ENCODE assay signal across 8 mouse cellular contexts in the genomic region with DNA sequence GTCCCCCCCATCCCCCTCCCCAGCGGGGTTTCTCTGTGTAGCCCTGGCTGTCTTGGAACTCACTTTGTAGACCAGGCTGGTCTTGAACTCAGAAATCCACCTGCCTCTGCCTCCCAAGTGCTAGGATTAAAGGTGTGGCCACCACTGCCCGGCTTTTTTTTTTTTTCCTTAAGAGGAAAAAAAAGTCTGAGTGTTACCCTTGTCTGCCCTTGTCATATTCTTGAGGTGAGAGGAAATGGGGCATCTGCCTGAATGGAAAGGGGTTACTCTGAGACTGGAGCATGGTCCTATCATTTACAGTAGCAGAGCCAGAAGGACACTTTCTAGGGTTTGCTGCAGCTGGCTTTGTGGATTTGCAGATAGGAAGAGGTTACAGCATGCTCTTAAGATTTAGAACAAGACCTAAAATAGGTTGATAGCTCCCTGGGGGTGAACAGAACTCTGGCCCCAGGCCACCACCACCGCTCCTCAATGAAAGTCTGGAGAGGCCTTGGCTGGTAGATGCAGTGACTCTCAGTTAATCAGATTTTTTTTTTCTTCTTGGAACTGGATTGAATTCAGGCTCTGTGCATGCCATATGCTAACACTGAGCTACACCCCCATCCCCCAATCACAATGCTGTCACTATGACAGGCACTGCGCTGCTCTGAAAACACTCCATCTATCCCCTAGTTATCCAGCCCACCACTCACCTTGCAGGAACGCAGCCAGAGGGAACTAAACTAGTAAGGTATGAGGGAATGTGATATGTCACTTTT. TPM values are rescaled to one million over a fixed set of nuclear protein-coding genes. Genes with fewer than 3 reads are reported as not detected.
DNase-seq lines count a peak whose midpoint lies in the region; ATAC-seq lines count a peak whose summit lies in the region.
"Had no signal": no experiment of that assay in that cellular context is flagged by ENCODE, and none has a peak within 500 bp of the region (broad histone marks: within the 10 kb centered on the region; RNA-seq: fewer than 3 reads in every experiment).

No protein-coding gene starts in this region.

- H3K4me3 ChIP-seq in hindbrain, embryonic 14.5 days (replicated peaks; ENCODE audit: low read length): no peak overlapping the region
- H3K4me3 ChIP-seq in kidney, embryonic 16.5 days (ENCODE audit: low read length): no peak overlapping the region

- ATAC-seq in hindbrain, embryonic 14.5 days (ENCODE audit: low FRiP score): no peak
- ATAC-seq in erythroblast, adult 5-6 weeks (replicated peaks; ENCODE audit: low FRiP score, poor library complexity, severe bottlenecking): no peak
- ATAC-seq in kidney, embryonic 16.5 days (ENCODE audit: low FRiP score, low TSS enrichment): no peak
- ATAC-seq in granulocyte monocyte progenitor cell, adult 5-6 weeks (replicated peaks; ENCODE audit: poor library complexity, severe bottlenecking): no peak

- DNase-seq in right cerebral cortex, postnatal 10 days (ENCODE audit: low spot score in 2 of 2): peak; percentile 50 to 62
- DNase-seq in right cerebral cortex, adult 2 months (ENCODE audit: low spot score in 2 of 2): no peak
- DNase-seq in cerebellum, postnatal 36 days: peak; percentile 46 to 52
- peak; percentile 40 for DNase-seq in hindbrain, embryonic 14.5 days (ENCODE audit: low spot score)

- no peaks in the 10 kb centered on the region for H3K9me3 ChIP-seq in hindbrain, embryonic 14.5 days (ENCODE audit: control insufficient read depth, low read length)
- no peaks in the 10 kb centered on the region for H3K9me3 ChIP-seq in kidney, embryonic 16.5 days (ENCODE audit: low read length)

- peak overlapping the region; percentile 40; the same call in 1 of the 2 replicates for H3K4me2 ChIP-seq in hindbrain, embryonic 14.5 days (replicated peaks)
- no peak overlapping the region for H3K4me2 ChIP-seq in kidney, embryonic 16.5 days (replicated peaks; ENCODE audit: low read depth, low read length)

- H3K27ac ChIP-seq in hindbrain, embryonic 14.5 days: peak overlapping the region; percentile 66
- no peak overlapping the region for H3K27ac ChIP-seq in kidney, embryonic 16.5 days (ENCODE audit: low read length)

- 63% methylated on average over 4 of the region's 5 CpGs for WGBS in hindbrain, embryonic 14.5 days
- WGBS in kidney, embryonic 16.5 days: 87% methylated on average over 4 of the region's 5 CpGs

- no peaks in the 10 kb centered on the region for H3K27me3 ChIP-seq in hindbrain, embryonic 14.5 days (ENCODE audit: control insufficient read depth, insufficient read depth, low read length)
- no peaks in the 10 kb centered on the region for H3K27me3 ChIP-seq in kidney, embryonic 16.5 days (ENCODE audit: insufficient read depth, low read length)

- peaks cover 25% of the 10 kb centered on the region for H3K4me1 ChIP-seq in hindbrain, embryonic 14.5 days (replicated peaks; ENCODE audit: control insufficient read depth, insufficient read depth, low read length)
- peaks cover 24% of the 10 kb centered on the region for H3K4me1 ChIP-seq in kidney, embryonic 16.5 days (ENCODE audit: insufficient read depth, low read length)

- H3K36me3 ChIP-seq in hindbrain, embryonic 14.5 days (replicated peaks; ENCODE audit: control insufficient read depth, insufficient read depth): no peaks in the 10 kb centered on the region
- H3K36me3 ChIP-seq in kidney, embryonic 16.5 days (ENCODE audit: insufficient read depth, low read length): no peaks in the 10 kb centered on the region

- H3K9ac ChIP-seq in hindbrain, embryonic 14.5 days: no peak overlapping the region
- no peak overlapping the region for H3K9ac ChIP-seq in kidney, embryonic 16.5 days (replicated peaks; ENCODE audit: low read length)
- H3K9ac ChIP-seq: lung, embryonic 14.5 days had no signal

RNA-seq across cellular contexts. Expression of a gene that starts 9.3 kb away (rescaled TPM):
- polyA plus RNA-seq in hindbrain, embryonic 14.5 days (2014; fragmentation: Nextera tagmentation; extraction: Ambion mirVana): 73.3 and 87.0 TPM in 2 replicates
- 10.4 and 21.3 TPM in 2 replicates for total RNA-seq in erythroblast, adult 5-6 weeks (2015; ENCODE audit: low replicate concordance)
- total RNA-seq in erythroblast, adult 5-6 weeks (2017; ENCODE audit: low replicate concordance): 14.7 and 14.8 TPM in 2 replicates
- polyA plus RNA-seq in kidney, embryonic 16.5 days (2015; fragmentation: Nextera tagmentation; extraction: Ambion mirVana): 67.4 and 74.9 TPM in 2 replicates
- total RNA-seq in granulocyte monocyte progenitor cell, adult 5-6 weeks (2014; fragmentation: Nextera tagmentation): 50.2 and 81.2 TPM in 2 replicates
- total RNA-seq in granulocyte monocyte progenitor cell, adult 5-6 weeks (2017): 181 and 240 TPM in 2 replicates

RNA-seq across cellular contexts. Expression of a gene that starts 23.2 kb away (rescaled TPM):
- polyA plus RNA-seq in hindbrain, embryonic 14.5 days (2014; fragmentation: Nextera tagmentation; extraction: Ambion mirVana): 682 and 716 TPM in 2 replicates
- not detected in 2 replicates for total RNA-seq in erythroblast, adult 5-6 weeks (2015; ENCODE audit: low replicate concordance)
- not detected in 2 replicates for total RNA-seq in erythroblast, adult 5-6 weeks (2017; ENCODE audit: low replicate concordance)
- polyA plus RNA-seq in kidney, embryonic 16.5 days (2015; fragmentation: Nextera tagmentation; extraction: Ambion mirVana): 39.7 and 40.4 TPM in 2 replicates
- not detected in 2 replicates for total RNA-seq in granulocyte monocyte progenitor cell, adult 5-6 weeks (2014; fragmentation: Nextera tagmentation)
- not detected in 2 replicates for total RNA-seq in granulocyte monocyte progenitor cell, adult 5-6 weeks (2017)

Comparison
In these comparisons a context has a peak if more than half of its experiments do, and no peak if none do; other contexts are left out.
1. DNase-seq: peak in right cerebral cortex, postnatal 10 days (2 of 2), cerebellum, postnatal 36 days (2 of 2) and hindbrain, embryonic 14.5 days (single experiment); none in right cerebral cortex, adult 2 months (0 of 2).